Mouse (Mus musculus) left cerebral cortex, postnatal 14 days (tissue): ENCODE results near the gene Scrg1. TPM values are rescaled to one million over a fixed set of nuclear protein-coding genes. Genes with fewer than 3 reads are reported as not detected.
"Not testable (repeated sequence)": the region's sequence is repeated elsewhere in the genome, so short reads cannot be mapped to it uniquely, and the experiment has no call there.

Source experiments
- DNase-seq, 2 experiments: peaks; one replicate each; pipeline ENCODE4 v3.0.0; 2021 to 2022; ENCODE audit warnings: low spot score in 2 of 2, mixed read lengths in 1 of 2
- intact Hi-C: fragments of 180-260 bp; cut with DNase I; formaldehyde crosslinking; loops from one replicate; pipeline ENCODE4 v1.15.1; 2025
- total RNA-seq, 2 experiments: library from RNA; stranded (reverse); gene quantifications; 2 replicates each; pipeline ENCODE4 v1.2.3; 2021

Scrg1 gene
- total RNA-seq, 2 experiments from 2014 or later, result 56.8 to 65.6 TPM

GRCm38 (mm10) chr8:57443289-57443688 is 12.4 kb upstream of the Scrg1 start:
- no peak for DNase-seq
- intact Hi-C loops, result no loop called here

- DNase-seq, intact Hi-C loops: not testable (repeated sequence)
These were observed 9.8 kb upstream of the Scrg1 start for GRCm38 (mm10) chr8:57445901-57446300.

- intact Hi-C loops, result no loop called here
These were observed 5.0 kb upstream of the Scrg1 start for GRCm38 (mm10) chr8:57450726-57451125.

GRCm38 (mm10) chr8:57451896-57452295 is 3.8 kb upstream of the Scrg1 start:
- DNase-seq, result no peak
- intact Hi-C loops, result no loop called here

More at GRCm38 (mm10) chr8:57450726-57451125, 5.0 kb upstream of the Scrg1 start:
- DNase-seq, result no peak

- intact Hi-C loops, result no loop called here
- no peak for DNase-seq
These were observed 2.4 kb upstream of the Scrg1 start for GRCm38 (mm10) chr8:57453361-57453760.

GRCm38 (mm10) chr8:57457152-57457551 is 1.4 kb downstream of the Scrg1 start:
- DNase-seq, result peak; percentile 42 to 45
- intact Hi-C loops, result loop anchor here (2.0 kb wide), 1 partner anchor 30 kb away; the partner anchor contains the start of gene Sap30

GRCm38 (mm10) chr8:57457942-57458341 is 2.2 kb downstream of the Scrg1 start:
- intact Hi-C loops, result loop anchor here (2.0 kb wide), 1 partner anchor 29 kb away; the partner anchor contains the start of gene Sap30
- no peak for DNase-seq

GRCm38 (mm10) chr8:57462839-57463238 is 7.1 kb downstream of the Scrg1 start:
- intact Hi-C loops, result no loop called here
- DNase-seq, result no peak

GRCm38 (mm10) chr8:57463757-57464156 is 8.0 kb downstream of the Scrg1 start:
- no peak for DNase-seq
- intact Hi-C loops, result no loop called here

- intact Hi-C loops, result no loop called here
- peak; percentile 17 to 24 for DNase-seq
These were observed 12.9 kb downstream of the Scrg1 start for GRCm38 (mm10) chr8:57468624-57469023.

GRCm38 (mm10) chr8:57470863-57471262 is 15.1 kb downstream of the Scrg1 start:
- DNase-seq, result no peak
- intact Hi-C loops, result no loop called here

GRCm38 (mm10) chr8:57473751-57474150 is 18.0 kb downstream of the Scrg1 start:
- intact Hi-C loops, result no loop called here

GRCm38 (mm10) chr8:57478406-57478805 is 22.7 kb downstream of the Scrg1 start:
- no peak for DNase-seq
- intact Hi-C loops, result no loop called here

More at GRCm38 (mm10) chr8:57473751-57474150, 18.0 kb downstream of the Scrg1 start:
- DNase-seq, result no peak

GRCm38 (mm10) chr8:57479700-57480099 is 24.0 kb downstream of the Scrg1 start:
- intact Hi-C loops, result no loop called here

GRCm38 (mm10) chr8:57480606-57481005 is 24.9 kb downstream of the Scrg1 start:
- DNase-seq, result no peak
- intact Hi-C loops, result no loop called here

More at GRCm38 (mm10) chr8:57479700-57480099, 24.0 kb downstream of the Scrg1 start:
- no peak for DNase-seq

- intact Hi-C loops, result loop anchor here (2.0 to 5.0 kb wide), 4 partner anchors 24 to 54 kb away; partner anchors contain the start of gene Hmgb2
These were observed 31.0 kb downstream of the Scrg1 start for GRCm38 (mm10) chr8:57486491-57487440.

GRCm38 (mm10) chr8:57487441-57488155 is 31.9 kb downstream of the Scrg1 start, which contains the start of gene Sap30:
Gene Sap30 (minus strand): TSS chr8:57487860.
- DNase-seq, result peak; percentile 97
- intact Hi-C loops, result loop anchor here (2.0 to 5.0 kb wide), 4 partner anchors 23 to 55 kb away; partner anchors contain the start of gene Hmgb2

More at GRCm38 (mm10) chr8:57486491-57487440, 31.0 kb downstream of the Scrg1 start:
- peak; percentile 35 to 49 for DNase-seq

GRCm38 (mm10) chr8:57488312-57488765 is 32.6 kb downstream of the Scrg1 start:
- peak; percentile 37 to 44 for DNase-seq
- intact Hi-C loops, result loop anchor here (5.0 kb wide), 1 partner anchor 44 kb away; no protein-coding TSS in a partner anchor

- intact Hi-C loops, result loop anchor here (5.0 kb wide), 1 partner anchor 43 kb away; no protein-coding TSS in a partner anchor
- no peak for DNase-seq
These were observed 33.6 kb downstream of the Scrg1 start for GRCm38 (mm10) chr8:57489366-57489765.
